Mouse (Mus musculus): ENCODE results near the gene Rab5c. TPM values are rescaled to one million over a fixed set of nuclear protein-coding genes. Genes with fewer than 3 reads are reported as not detected.
A peak's percentile ranks its signal among the peaks of the same experiment; 100 is the strongest.

Rab5c gene
- polyA plus RNA-seq, 1 experiment from 2014 or later = 41.6 TPM

DNA sequence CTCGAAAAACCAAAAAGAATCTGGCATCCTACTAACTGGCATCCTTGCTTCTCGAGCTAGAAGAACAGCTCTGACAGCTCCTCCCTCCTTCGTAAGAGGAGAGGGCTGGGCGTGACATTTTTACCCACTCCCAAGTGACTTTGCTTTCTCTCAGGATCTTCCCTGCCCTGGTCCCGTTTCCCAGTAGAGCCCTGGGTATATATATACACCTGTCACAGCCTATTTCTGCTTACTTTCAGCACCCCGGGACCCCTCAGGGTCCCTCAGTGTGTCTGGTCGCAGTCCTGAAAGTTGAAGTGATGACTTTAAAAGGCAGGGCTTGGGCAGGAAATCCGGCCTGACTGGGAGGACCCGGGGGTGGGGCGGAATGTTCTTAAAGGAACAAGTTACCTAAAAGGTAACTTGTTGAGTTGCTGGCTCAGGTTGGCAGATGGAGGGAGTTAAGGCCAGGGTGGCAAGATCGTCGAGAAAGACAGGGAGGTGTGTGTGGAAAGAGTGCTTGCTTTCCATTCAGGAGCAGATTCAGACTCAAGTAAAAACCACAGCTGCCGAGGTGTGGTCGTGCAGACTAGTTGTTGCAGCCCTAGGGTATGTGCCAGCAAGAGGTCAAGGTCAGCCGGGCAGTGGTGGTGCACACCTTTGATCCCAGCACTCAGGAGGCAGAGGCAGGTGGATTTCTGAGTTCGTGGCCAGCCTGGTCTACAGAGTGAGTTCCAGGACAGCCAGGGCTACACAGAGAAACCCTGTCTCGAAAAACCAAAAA is 32.8 kb upstream of the Rab5c start, which contains the start of gene Ghdc:
Ghdc (minus strand) TSS at position 312 of the 763 bp plus-strand sequence.
- Histone ChIP-seq H3K27ac (ENCODE audit: low read length) (peak within 1 kb of the TSS; percentile 65), H3K27me3 (replicated peaks; ENCODE audit: control insufficient read depth, insufficient read depth, low read length) (no peaks in the 10 kb centered on the region), H3K4me3 (ENCODE audit: low read length) (peak within 1 kb of the TSS; percentile 84), H3K9ac (ENCODE audit: low read depth, low read length) (peak within 1 kb of the TSS; percentile 75), H3K4me1 (ENCODE audit: control insufficient read depth, insufficient read depth, low read length) (peaks cover 5% of the 10 kb centered on the region), H3K9me3 (ENCODE audit: control insufficient read depth, low read length) (no peaks in the 10 kb centered on the region), H3K36me3 (ENCODE audit: control insufficient read depth, insufficient read depth, low read length) (no peaks in the 10 kb centered on the region), H3K4me2 (ENCODE audit: low read depth, low read length) (peak within 1 kb of the TSS; percentile 64)
- 16% methylated on average over 17 of the region's 17 CpGs for WGBS
- peak; percentile 89 for ATAC-seq

GRCm38 (mm10) chr11:100769980-100770379 is 32.0 kb upstream of the Rab5c start:
- 54% methylated on average over 6 of the region's 6 CpGs for WGBS

GRCm38 (mm10) chr11:100767871-100768270 is 29.9 kb upstream of the Rab5c start:
- Histone ChIP-seq H3K4me1 (ENCODE audit: control insufficient read depth, insufficient read depth, low read length) (peaks cover 5% of the 10 kb centered on the region), H3K4me3 (ENCODE audit: low read length) (no peak overlapping the region), H3K9ac (ENCODE audit: low read depth, low read length) (no peak overlapping the region), H3K9me3 (ENCODE audit: control insufficient read depth, low read length) (no peaks in the 10 kb centered on the region), H3K27me3 (replicated peaks; ENCODE audit: control insufficient read depth, insufficient read depth, low read length) (no peaks in the 10 kb centered on the region), H3K36me3 (ENCODE audit: control insufficient read depth, insufficient read depth, low read length) (no peaks in the 10 kb centered on the region), H3K4me2 (ENCODE audit: low read depth, low read length) (no peak overlapping the region), H3K27ac (ENCODE audit: low read length) (no peak overlapping the region)
- ATAC-seq = no peak
- 88% methylated on average over 5 of the region's 5 CpGs for WGBS

More at GRCm38 (mm10) chr11:100769980-100770379, 32.0 kb upstream of the Rab5c start:
- Histone ChIP-seq H3K27me3 (replicated peaks; ENCODE audit: control insufficient read depth, insufficient read depth, low read length) (no peaks in the 10 kb centered on the region), H3K4me1 (ENCODE audit: control insufficient read depth, insufficient read depth, low read length) (peaks cover 5% of the 10 kb centered on the region), H3K27ac (ENCODE audit: low read length) (no peak overlapping the region), H3K4me3 (ENCODE audit: low read length) (peak overlapping the region; percentile 84), H3K9me3 (ENCODE audit: control insufficient read depth, low read length) (no peaks in the 10 kb centered on the region), H3K36me3 (ENCODE audit: control insufficient read depth, insufficient read depth, low read length) (no peaks in the 10 kb centered on the region), H3K9ac (ENCODE audit: low read depth, low read length) (peak overlapping the region; percentile 75), H3K4me2 (ENCODE audit: low read depth, low read length) (peak overlapping the region; percentile 64)
- ATAC-seq = peak; percentile 5; the same call in 1 of the 2 replicates

DNA sequence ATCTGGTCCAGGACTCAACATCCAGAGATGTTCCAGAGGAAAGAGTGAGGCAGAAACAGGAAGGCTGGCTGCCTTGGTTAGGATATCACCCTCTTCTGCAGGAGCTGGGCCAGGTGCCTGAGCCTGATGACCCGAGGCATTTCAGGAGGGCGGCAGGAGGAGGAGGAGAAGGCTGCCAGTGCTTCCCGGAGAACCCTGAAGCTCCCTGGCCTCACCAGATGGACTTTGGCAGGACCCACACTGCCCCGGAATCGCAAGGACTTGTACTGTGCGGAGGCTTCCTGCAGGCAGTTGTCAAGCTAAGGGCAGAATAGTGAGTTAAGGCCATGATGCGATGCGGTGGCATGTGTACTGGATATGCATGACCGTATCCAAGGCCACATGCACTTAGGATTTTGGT is 28.7 kb upstream of the Rab5c start:
- H3K4me3 ChIP-seq (ENCODE audit: low read length) = no peak overlapping the region
- WGBS = 81% methylated on average over 9 of the region's 9 CpGs
- no peaks in the 10 kb centered on the region for H3K9me3 ChIP-seq (ENCODE audit: control insufficient read depth, low read length)
- no peak overlapping the region for H3K9ac ChIP-seq (ENCODE audit: low read depth, low read length)
- H3K4me1 ChIP-seq (ENCODE audit: control insufficient read depth, insufficient read depth, low read length) = peaks cover 5% of the 10 kb centered on the region
- no peak overlapping the region for H3K4me2 ChIP-seq (ENCODE audit: low read depth, low read length)
- ATAC-seq = no peak
- 0 out of 2 replicates have a peak, but pooled peaks cover 5% of the 10 kb centered on the region for H3K27me3 ChIP-seq (replicated peaks; ENCODE audit: control insufficient read depth, insufficient read depth, low read length)
- no peaks in the 10 kb centered on the region for H3K36me3 ChIP-seq (ENCODE audit: control insufficient read depth, insufficient read depth, low read length)
- H3K27ac ChIP-seq (ENCODE audit: low read length) = no peak overlapping the region

GRCm38 (mm10) chr11:100762831-100763230 is 24.8 kb upstream of the Rab5c start, which contains the start of gene Hcrt:
Gene Hcrt, minus strand, starts transcription at chr11:100762931.
- WGBS = 79% methylated on average over 7 of the region's 7 CpGs
- Histone ChIP-seq H3K9ac (ENCODE audit: low read depth, low read length) (peak within 1 kb of the TSS; percentile 61; the same call in 1 of the 2 replicates), H3K27me3 (replicated peaks; ENCODE audit: control insufficient read depth, insufficient read depth, low read length) (peaks cover 30% of the 10 kb centered on the region), H3K9me3 (ENCODE audit: control insufficient read depth, low read length) (no peaks in the 10 kb centered on the region), H3K4me1 (ENCODE audit: control insufficient read depth, insufficient read depth, low read length) (peaks cover 10% of the 10 kb centered on the region), H3K36me3 (ENCODE audit: control insufficient read depth, insufficient read depth, low read length) (no peaks in the 10 kb centered on the region), H3K4me3 (ENCODE audit: low read length) (peak within 1 kb of the TSS; percentile 53), H3K27ac (ENCODE audit: low read length) (no peak within 1 kb of the TSS), H3K4me2 (ENCODE audit: low read depth, low read length) (peak within 1 kb of the TSS; percentile 86)
- no peak for ATAC-seq

DNA sequence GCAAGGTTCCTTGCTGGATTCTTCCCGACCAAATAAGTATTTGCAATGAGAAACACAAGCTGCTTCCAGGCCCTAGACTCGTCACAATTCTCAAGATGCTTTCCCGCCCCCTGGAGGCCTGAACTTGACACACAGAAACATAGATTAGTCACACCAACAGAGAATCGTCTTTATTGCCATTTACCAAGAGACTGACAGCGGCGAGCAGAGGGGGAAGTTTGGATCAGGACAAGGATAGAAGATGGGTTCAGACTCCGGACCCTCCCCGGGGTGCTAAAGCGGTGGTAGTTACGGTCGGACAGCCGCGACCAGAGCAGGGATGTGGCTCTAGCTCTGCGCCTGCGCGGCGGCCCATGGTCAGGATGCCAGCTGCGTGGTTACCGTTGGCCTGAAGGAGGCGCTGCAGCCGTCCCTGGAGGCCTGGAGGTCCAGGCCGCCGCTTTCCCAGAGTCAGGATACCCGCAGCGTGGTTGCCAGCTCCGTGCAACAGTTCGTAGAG is 23.6 kb upstream of the Rab5c start:
- H3K9ac ChIP-seq (ENCODE audit: low read depth, low read length) = peak overlapping the region; percentile 61; the same call in 1 of the 2 replicates
- under 1% methylated on average over 27 of the region's 27 CpGs for WGBS

GRCm38 (mm10) chr11:100759611-100760233 is 21.7 kb upstream of the Rab5c start, which contains the start of gene Kcnh4:
Gene Kcnh4, minus strand, starts transcription at chr11:100759942.
- no peak for ATAC-seq
- Histone ChIP-seq H3K4me1 (ENCODE audit: control insufficient read depth, insufficient read depth, low read length) (peaks cover 10% of the 10 kb centered on the region), H3K4me2 (ENCODE audit: low read depth, low read length) (peak within 1 kb of the TSS; percentile 60), H3K27me3 (replicated peaks; ENCODE audit: control insufficient read depth, insufficient read depth, low read length) (peaks cover 30% of the 10 kb centered on the region), H3K9ac (ENCODE audit: low read depth, low read length) (no peak within 1 kb of the TSS), H3K9me3 (ENCODE audit: control insufficient read depth, low read length) (no peaks in the 10 kb centered on the region), H3K36me3 (ENCODE audit: control insufficient read depth, insufficient read depth, low read length) (no peaks in the 10 kb centered on the region), H3K27ac (ENCODE audit: low read length) (no peak within 1 kb of the TSS), H3K4me3 (ENCODE audit: low read length) (peak within 1 kb of the TSS; percentile 43)
- 1% methylated on average over 50 of the region's 51 CpGs for WGBS

More for the DNA sequence above, 23.6 kb upstream of the Rab5c start:
- no peak overlapping the region for H3K27ac ChIP-seq (ENCODE audit: low read length)
- ATAC-seq = peak; percentile 60
- H3K4me1 ChIP-seq (ENCODE audit: control insufficient read depth, insufficient read depth, low read length) = peaks cover 10% of the 10 kb centered on the region
- peaks cover 30% of the 10 kb centered on the region for H3K27me3 ChIP-seq (replicated peaks; ENCODE audit: control insufficient read depth, insufficient read depth, low read length)
- H3K9me3 ChIP-seq (ENCODE audit: control insufficient read depth, low read length) = no peaks in the 10 kb centered on the region
- peak overlapping the region; percentile 86 for H3K4me2 ChIP-seq (ENCODE audit: low read depth, low read length)
- peak overlapping the region; percentile 53 for H3K4me3 ChIP-seq (ENCODE audit: low read length)
- no peaks in the 10 kb centered on the region for H3K36me3 ChIP-seq (ENCODE audit: control insufficient read depth, insufficient read depth, low read length)

DNA sequence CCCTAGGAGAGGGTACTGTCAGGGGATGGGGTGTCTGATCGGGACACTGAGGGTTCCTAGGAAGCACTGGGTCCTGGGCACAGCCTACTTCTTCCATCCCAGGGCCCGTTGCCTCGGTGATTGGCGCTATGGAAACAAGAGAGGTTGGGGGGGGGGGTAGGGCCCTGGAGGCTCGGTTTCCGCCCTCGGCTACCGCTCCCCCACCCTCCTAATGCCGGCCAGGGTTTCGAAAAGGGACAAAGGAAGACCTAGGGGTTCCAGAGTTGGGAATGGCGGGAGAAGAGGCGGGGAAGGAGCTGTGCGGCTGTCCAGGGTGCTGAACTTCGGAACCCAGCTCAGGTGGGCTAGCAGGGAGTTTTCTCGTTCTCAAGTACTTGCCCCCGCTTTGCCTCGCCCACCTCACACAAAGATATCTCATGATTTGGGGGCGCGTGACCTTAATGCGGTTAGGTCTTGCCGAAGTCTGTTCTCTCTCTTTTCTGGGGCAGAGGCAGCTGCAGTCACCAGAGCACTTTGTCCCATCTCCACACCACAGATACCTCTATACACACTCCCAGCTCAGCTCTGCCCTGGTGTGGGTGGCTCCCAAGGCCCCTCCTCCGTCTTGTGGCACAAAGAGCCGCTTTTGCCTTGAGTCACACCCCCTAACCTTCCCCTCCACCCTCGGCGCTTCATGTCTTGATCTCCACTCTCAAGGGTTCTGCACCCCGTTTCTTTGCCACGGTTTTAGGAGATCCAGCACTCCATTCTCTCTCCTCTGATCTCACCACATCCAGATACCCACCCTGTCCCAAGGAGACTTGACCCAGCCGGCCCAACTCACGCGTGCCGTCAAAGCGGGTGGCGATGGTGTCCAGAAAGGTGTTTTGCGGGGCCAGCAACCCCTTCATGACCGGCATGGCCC is 20.9 kb upstream of the Rab5c start:
- Histone ChIP-seq H3K4me3 (ENCODE audit: low read length) (peak overlapping the region; percentile 43), H3K4me1 (ENCODE audit: control insufficient read depth, insufficient read depth, low read length) (peaks cover 10% of the 10 kb centered on the region), H3K27ac (ENCODE audit: low read length) (no peak overlapping the region), H3K9me3 (ENCODE audit: control insufficient read depth, low read length) (no peaks in the 10 kb centered on the region), H3K4me2 (ENCODE audit: low read depth, low read length) (peak overlapping the region; percentile 60), H3K27me3 (replicated peaks; ENCODE audit: control insufficient read depth, insufficient read depth, low read length) (peaks cover 30% of the 10 kb centered on the region), H3K36me3 (ENCODE audit: control insufficient read depth, insufficient read depth, low read length) (no peaks in the 10 kb centered on the region), H3K9ac (ENCODE audit: low read depth, low read length) (no peak overlapping the region)
- peak; percentile 37; the same call in 1 of the 2 replicates for ATAC-seq
- 2% methylated on average over 35 of the region's 35 CpGs for WGBS

Data from intestine, embryonic 16.5 days (tissue).